Mouse (Mus musculus) inflammation-experienced regulatory T-cells (primary cell): ENCODE results near the gene Ugt1a6b. TPM values are rescaled to one million over a fixed set of nuclear protein-coding genes. Genes with fewer than 3 reads are reported as not detected.

Experiments used
- polyA plus RNA-seq, 2 experiments: library from polyadenylated mRNA; unstranded; fragments of 100-300 nt; shearing (Covaris generic); gene quantifications; one replicate each; pipeline ENCODE4 v1.2.1; 2017

The Ugt1a6b gene
- not detected for polyA plus RNA-seq

DNA sequence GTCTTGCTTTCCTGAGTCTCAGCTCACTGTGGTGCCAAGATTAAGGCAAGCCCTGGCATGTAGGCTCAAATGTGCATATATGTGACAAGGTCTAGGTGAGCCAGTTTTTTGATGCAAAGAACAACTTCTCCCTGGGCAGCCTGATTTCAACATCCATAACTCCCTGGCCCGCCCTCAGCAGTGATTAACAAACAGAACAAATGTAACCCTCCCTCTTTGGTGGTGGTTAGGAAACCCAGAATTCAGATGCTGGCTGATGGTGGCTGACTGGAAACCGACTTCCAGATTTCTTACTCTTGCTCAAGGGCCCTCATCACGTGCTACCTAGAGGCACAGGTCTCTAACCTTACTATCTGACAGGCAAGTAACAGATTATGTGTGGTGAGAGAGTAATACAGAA is at the start of gene Ugt1a6b:
TSS of gene Ugt1a6b (plus strand) at position 234 of the 400 bp plus-strand sequence.

DNA sequence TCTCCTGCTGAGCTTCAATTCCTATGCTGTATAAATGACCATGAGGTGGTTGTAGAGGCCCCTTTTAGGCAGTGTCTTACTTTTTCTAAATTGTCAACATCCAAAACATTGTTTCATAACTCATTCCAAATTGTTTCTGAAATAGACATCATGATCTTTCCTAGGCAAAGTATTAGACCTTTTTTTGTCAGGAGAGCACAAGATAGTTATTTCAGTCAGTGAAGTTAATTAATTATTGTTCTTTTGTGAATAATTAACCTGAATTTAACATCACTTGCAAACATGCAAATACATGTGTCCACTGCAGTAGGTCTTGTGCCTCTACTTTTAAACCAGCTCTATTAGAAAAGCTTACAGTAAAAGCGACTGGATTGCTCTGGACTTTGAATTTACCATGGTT is 48.0 kb upstream of the Ugt1a6b start, which contains the start of gene Ugt1a10:
TSS of gene Ugt1a10 (plus strand) at position 301 of the 400 bp plus-strand sequence.

DNA sequence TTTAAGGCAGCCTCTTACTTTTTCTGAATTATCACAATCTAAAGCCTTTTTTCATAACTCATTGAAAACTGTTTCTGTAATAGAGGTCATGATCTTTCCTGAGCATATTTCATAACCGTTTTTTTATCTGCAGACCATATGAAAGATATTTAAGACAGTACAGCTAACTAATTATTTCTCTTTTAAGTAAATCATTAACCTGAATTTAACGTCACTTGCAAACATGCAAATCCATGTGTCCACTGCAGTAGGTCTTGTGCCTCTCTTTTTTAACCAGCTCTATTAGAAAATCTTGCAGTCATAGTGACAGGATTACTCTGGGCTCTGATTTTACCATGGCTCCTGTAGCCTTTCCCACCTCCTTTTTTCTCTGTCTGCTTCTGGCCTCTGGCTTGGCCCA is 32.6 kb upstream of the Ugt1a6b start, which contains the start of gene Ugt1a9:
TSS of gene Ugt1a9 (plus strand) at position 306 of the 400 bp plus-strand sequence.

DNA sequence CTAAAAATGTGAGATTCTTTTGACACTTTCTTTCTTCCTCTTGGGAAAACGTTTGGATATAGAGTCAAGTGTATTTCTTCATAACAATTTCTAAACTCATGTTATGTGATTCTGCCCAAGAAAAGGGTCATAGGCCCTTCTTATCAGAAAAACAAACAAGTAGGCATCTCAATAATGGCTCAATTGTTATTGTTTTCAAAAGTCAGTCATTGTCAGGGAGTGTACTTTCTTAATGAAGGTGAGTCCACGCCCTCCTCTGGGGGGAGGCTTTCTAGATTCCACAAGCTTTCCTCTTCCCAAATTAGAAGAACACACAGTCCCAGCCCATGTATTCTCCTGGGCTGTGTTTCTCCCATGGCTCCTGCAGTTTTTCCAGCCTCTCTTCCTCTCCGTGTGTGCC is 15.5 kb upstream of the Ugt1a6b start, which contains the start of gene Ugt1a8:
TSS of gene Ugt1a8 (plus strand) at position 301 of the 400 bp plus-strand sequence.

DNA sequence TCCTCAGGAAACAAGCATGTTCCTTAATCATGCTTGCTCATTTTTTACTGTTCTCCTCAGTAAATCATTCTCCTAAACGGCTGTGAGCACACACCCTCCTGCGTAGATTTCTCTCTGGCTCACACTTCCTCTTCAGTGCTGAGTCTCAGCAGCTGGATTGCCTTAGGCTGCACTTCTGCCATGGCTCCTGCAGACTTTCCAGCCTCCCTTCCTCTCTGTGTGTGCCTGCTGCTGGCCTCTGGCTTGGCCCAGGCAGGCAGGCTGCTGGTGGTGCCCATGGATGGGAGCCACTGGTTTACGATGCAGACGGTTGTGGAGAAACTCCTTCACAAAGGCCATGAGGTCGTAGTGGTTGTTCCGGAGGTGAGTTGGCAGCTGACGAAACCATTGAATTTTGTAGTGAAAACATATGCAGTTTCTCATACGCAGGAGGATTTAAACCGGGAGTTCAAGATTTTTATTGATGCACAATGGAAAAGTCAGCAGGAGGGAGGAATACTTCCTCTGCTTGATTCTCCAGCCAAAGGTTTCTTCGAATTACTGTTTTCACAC is 8.0 kb upstream of the Ugt1a6b start, which contains the start of gene Ugt1a7c:
TSS of gene Ugt1a7c (plus strand) at position 122 of the 552 bp plus-strand sequence.

DNA sequence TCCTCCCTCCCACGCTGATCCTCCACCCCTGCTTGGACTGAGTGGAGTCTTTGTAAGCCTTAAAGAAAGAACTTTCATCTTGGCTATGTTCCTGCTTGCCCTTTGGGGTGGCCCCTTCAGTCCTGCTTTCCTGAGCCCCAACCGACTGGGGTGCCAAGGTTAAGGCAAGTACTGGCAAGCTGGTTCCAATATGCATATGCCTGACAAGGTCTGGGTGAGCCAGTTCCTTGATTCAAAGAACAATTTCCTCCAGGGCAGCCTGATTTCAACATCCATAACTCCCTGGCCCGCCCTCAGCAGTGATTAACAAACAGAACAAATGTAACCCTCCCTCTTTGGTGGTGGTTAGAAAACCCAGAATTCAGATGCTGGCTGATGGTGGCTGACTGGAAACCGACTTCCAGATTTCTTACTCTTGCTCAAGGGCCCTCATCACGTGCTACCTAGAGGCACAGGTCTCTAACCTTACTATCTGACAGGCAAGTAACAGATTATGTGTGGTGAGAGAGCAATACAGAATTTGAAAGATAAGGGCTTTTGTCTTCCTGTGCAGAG is 31.5 kb downstream of the Ugt1a6b start, which contains the start of gene Ugt1a6a:
TSS of gene Ugt1a6a (plus strand) at position 353 of the 555 bp plus-strand sequence.

DNA sequence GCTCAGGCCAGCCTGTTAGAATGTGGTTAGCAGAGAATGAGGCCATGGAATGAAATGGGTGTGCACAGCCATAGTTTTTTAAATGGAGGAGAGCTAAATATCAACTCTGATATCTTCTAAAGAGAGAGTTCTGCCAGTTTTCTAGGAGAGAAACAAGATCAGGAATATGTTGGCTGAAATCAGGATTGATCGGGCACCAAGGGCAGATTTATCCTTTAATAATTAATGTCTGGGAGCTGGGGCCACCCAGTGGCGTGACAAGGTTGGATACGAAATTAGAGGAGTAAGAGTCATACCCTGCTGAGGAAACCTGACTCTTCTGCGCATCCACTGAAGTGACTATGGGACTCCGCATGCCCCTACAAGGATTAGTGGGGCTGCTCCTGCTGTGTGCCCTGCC is 62.7 kb downstream of the Ugt1a6b start, which contains the start of gene Ugt1a5:
TSS of gene Ugt1a5 (plus strand) at position 302 of the 400 bp plus-strand sequence.

DNA sequence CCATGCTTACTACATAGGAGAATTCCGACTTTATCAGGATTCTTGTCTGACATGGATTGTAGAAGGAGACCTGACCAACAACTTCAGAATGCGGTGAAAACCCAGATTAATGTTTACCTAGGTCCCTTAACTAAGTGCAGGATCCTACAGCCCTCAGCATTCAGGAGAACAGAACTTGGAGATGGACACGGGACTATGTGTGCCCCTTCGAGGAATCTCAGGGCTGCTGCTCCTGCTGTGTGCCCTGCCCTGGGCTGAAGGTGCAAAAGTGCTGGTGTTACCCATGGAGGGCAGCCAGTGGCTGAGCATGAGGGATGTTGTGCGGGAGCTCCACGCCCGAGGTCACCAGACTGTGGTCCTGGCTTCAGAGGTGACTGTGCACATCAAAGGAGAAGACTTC is 97.4 kb downstream of the Ugt1a6b start, which contains the start of gene Ugt1a2:
TSS of gene Ugt1a2 (plus strand) at position 146 of the 400 bp plus-strand sequence.

DNA sequence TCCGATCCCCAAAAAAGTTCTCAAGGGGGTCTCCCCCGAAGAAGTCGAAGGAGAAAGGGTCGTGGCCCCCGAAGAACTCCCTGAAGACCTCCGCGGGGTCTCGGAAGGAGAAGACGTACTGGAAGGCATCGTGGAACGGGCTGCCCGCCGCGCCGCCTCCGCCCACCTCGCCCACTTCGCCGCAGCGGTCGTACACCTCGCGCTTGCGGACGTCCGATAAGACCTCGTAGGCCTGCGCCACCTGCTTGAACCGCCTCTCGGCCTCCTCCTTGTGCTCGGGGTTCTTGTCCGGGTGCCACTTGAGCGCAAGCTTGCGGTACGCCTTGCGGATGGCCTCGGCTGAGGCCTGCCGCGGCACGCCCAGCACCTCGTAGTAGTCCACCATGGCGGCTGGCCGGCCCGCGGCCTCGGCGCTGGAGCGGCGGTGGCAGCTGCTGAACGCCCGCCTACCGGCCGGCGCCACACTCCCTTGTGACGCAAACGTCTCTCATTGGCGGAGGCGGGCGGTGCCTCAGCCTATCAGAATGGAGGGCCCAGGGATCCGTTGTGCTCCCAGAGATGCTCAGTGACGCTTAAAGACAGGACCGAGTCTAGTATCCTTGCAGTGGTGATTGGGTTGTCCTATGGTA is 102.4 kb downstream of the Ugt1a6b start, which contains the start of gene Dnajb3:
TSS of gene Dnajb3 (minus strand) at position 489 of the 629 bp plus-strand sequence.

DNA sequence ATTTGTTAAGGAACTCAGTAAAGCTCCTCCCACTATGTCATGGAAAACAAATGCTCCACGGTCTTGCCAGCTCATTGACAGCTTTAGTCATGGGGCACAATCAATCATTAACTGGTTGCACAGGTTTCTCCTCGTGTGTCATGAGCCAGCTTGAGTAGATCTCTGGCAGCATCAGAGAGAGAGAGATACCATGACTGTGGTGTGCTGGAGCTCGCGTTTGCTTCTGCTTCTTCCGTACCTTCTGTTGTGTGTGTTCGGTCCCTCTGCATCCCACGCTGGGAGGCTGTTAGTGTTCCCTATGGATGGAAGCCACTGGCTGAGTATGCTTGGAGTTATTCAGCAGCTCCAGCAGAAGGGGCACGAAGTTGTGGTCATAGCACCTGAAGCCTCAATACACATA is 108.8 kb downstream of the Ugt1a6b start, which contains the start of gene Ugt1a1:
TSS of gene Ugt1a1 (plus strand) at position 148 of the 400 bp plus-strand sequence.

DNA sequence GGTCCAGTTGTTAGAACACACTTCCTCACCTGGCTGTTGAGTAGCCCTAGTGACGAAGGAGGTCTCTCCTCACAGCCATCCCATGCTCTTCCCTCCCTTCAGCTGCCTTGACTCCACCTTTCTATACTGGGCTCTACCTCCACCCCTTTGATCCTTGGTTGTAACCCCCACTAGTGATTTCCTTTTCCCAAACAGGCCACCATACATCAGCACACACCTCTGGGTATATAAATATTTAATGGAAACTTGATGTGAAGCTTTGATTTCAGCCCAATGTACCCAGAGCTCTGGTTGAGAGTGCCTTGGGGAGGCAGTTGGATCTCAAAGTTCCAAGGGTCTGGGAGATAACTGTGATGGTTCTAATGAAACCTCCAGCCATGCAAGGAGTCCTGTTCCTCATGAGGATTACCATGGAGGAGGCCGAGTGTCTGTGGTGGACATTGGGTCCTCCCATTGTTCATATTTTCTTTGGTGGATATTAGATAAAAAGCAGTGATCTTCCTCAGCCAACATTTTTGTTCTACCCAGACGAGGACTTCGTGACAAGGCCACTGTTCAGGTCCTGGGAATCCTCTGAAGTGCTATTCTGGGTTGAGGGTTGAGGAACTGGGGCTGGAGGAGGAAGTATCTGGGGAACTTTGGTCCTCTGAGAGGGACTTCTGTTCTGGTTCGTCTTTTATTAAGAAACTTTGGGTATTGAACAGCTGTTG is 123.8 kb downstream of the Ugt1a6b start, which contains the start of gene Mroh2a:
TSS of gene Mroh2a (plus strand) at position 317 of the 710 bp plus-strand sequence.

Other genes with a start within 250 kb of the Ugt1a6b start
- 100 to 1,000 TPM in 1 of 2 experiments, 10 to 100 TPM in 1; 83.3 to 102 TPM for gene Dgkd, start 250.0 kb upstream of the Ugt1a6b start, polyA plus RNA-seq
- 10 to 100 TPM; 17.5 to 18.8 TPM for gene Usp40, start 94.7 kb upstream of the Ugt1a6b start, polyA plus RNA-seq
- gene Ugt1a10, start 47.9 kb upstream of the Ugt1a6b start, polyA plus RNA-seq: not detected
- gene Ugt1a9, start 32.5 kb upstream of the Ugt1a6b start, polyA plus RNA-seq: under 1 TPM; 0.38 to 0.81 TPM
- gene Ugt1a8, start 15.4 kb upstream of the Ugt1a6b start, polyA plus RNA-seq: not detected
- under 1 TPM; 0.31 to 0.49 TPM for gene Ugt1a7c, start 8.2 kb upstream of the Ugt1a6b start, polyA plus RNA-seq
- 1 to 10 TPM in 1 of 2 experiments, under 1 TPM in 1; 0.72 to 1.7 TPM for gene Ugt1a6a, start 31.6 kb downstream of the Ugt1a6b start, polyA plus RNA-seq
- gene Ugt1a5, start 62.8 kb downstream of the Ugt1a6b start, polyA plus RNA-seq: 1 to 10 TPM in 1 of 2 experiments, not detected in 1; 1.4 TPM
- gene Ugt1a2, start 97.3 kb downstream of the Ugt1a6b start, polyA plus RNA-seq: under 1 TPM; 0.31 to 0.42 TPM
- gene Dnajb3, start 102.5 kb downstream of the Ugt1a6b start, polyA plus RNA-seq: under 1 TPM; 0.25 to 0.72 TPM
- gene Ugt1a1, start 108.7 kb downstream of the Ugt1a6b start, polyA plus RNA-seq: under 1 TPM; 0.11 to 0.93 TPM
- gene Mroh2a, start 123.7 kb downstream of the Ugt1a6b start, polyA plus RNA-seq: 1 to 10 TPM in 1 of 2 experiments, under 1 TPM in 1; 0.98 to 6.6 TPM
- gene Hjurp, start 174.4 kb downstream of the Ugt1a6b start, polyA plus RNA-seq: 100 to 1,000 TPM in 1 of 2 experiments, 10 to 100 TPM in 1; 79.0 to 117 TPM
- under 1 TPM; 0.23 to 0.70 TPM for gene Trpm8, start 174.4 kb downstream of the Ugt1a6b start, polyA plus RNA-seq